Mouse (Mus musculus) adipocyte (in vitro differentiated cells): ENCODE measurements around the gene Rhoa.
A peak's percentile ranks its signal among the peaks of the same experiment; 100 is the strongest.

ENCODE experiments used
- DNase-seq: peaks from one replicate; pipeline ENCODE4 v3.0.0-alpha.2; 2016; ENCODE audit warnings: low spot score

Rhoa gene

GRCm38 (mm10) chr9:108340258-108341138 is 34.6 kb downstream of the Rhoa start:
- DNase-seq = peak; percentile 58

GRCm38 (mm10) chr9:108341139-108341475 is 35.2 kb downstream of the Rhoa start:
- DNase-seq = no peak

- DNase-seq = peak; percentile 82
Observed at GRCm38 (mm10) chr9:108341801-108342200, 35.9 kb downstream of the Rhoa start.

GRCm38 (mm10) chr9:108342301-108342831 is 36.4 kb downstream of the Rhoa start:
- peak; percentile 94 for DNase-seq

- peak; percentile 21 for DNase-seq
Observed at GRCm38 (mm10) chr9:108343331-108343730, 37.4 kb downstream of the Rhoa start.

GRCm38 (mm10) chr9:108343835-108344234 is 37.9 kb downstream of the Rhoa start:
- DNase-seq = no peak

GRCm38 (mm10) chr9:108344471-108344870 is 38.5 kb downstream of the Rhoa start:
- no peak for DNase-seq

- DNase-seq = peak; percentile 63
Observed at GRCm38 (mm10) chr9:108347024-108347423, 41.1 kb downstream of the Rhoa start.

- DNase-seq = peak; percentile 89
Observed at GRCm38 (mm10) chr9:108347540-108348289, 41.8 kb downstream of the Rhoa start, which contains the start of gene Usp4. Gene Usp4, plus strand, starts transcription at chr9:108347853.

GRCm38 (mm10) chr9:108348290-108348680 is 42.4 kb downstream of the Rhoa start:
- peak; percentile 23 for DNase-seq

GRCm38 (mm10) chr9:108349727-108350126 is 43.8 kb downstream of the Rhoa start:
- DNase-seq = no peak

- DNase-seq = no peak
Observed at GRCm38 (mm10) chr9:108378234-108378633, 72.3 kb downstream of the Rhoa start.

GRCm38 (mm10) chr9:108378736-108379135 is 72.8 kb downstream of the Rhoa start:
- DNase-seq = no peak

GRCm38 (mm10) chr9:108379294-108379693 is 73.4 kb downstream of the Rhoa start:
- peak; percentile 10 for DNase-seq

- DNase-seq = no peak
Observed at GRCm38 (mm10) chr9:108381382-108381781, 75.5 kb downstream of the Rhoa start.

- peak; percentile 14 for DNase-seq
Observed at GRCm38 (mm10) chr9:108385006-108385405, 79.1 kb downstream of the Rhoa start.

- DNase-seq = no peak
Observed at GRCm38 (mm10) chr9:108386816-108387215, 80.9 kb downstream of the Rhoa start.
